Comparison of ENCODE assay signal across 14 mouse cellular contexts in genomic region chr10:95731001-95731400, GRCm38 (mm10). TPM values are rescaled to one million over a fixed set of nuclear protein-coding genes. Genes with fewer than 3 reads are reported as not detected.
"Had no signal": no experiment of that assay in that cellular context is flagged by ENCODE, and none has a peak within 500 bp of the region (broad histone marks: within the 10 kb centered on the region; RNA-seq: fewer than 3 reads in every experiment).

No protein-coding gene starts in this region.

- H3K9me3 ChIP-seq: limb, embryonic 15.5 days; liver, embryonic 12.5 days; midbrain, embryonic 15.5 days; neural tube, embryonic 12.5 days had no signal

- H3K36me3 ChIP-seq: limb, embryonic 15.5 days; liver, embryonic 12.5 days; midbrain, embryonic 15.5 days; neural tube, embryonic 12.5 days had no signal

- ATAC-seq: intestine, postnatal 0 days; liver, embryonic 12.5 days; midbrain, embryonic 15.5 days had no signal

- H3K9ac ChIP-seq: limb, embryonic 15.5 days; liver, embryonic 12.5 days; lung, embryonic 14.5 days; midbrain, embryonic 15.5 days; neural tube, embryonic 12.5 days had no signal

- DNase-seq: kidney, adult 9 months; layer of hippocampus, postnatal 36 days; lung, embryonic 14.5 days; lung, postnatal 10 days; lung, postnatal 4 days; thymus, postnatal 4 days had no signal

- H3K4me1 ChIP-seq: liver, embryonic 12.5 days; midbrain, embryonic 15.5 days had no signal

- H3K4me3 ChIP-seq: limb, embryonic 15.5 days; liver, embryonic 12.5 days; megakaryocyte, embryonic 14.5 days; midbrain, embryonic 15.5 days; neural tube, embryonic 12.5 days had no signal

- H3K27ac ChIP-seq: liver, embryonic 12.5 days; midbrain, embryonic 15.5 days; neural tube, embryonic 12.5 days had no signal

- H3K27me3 ChIP-seq: limb, embryonic 15.5 days; liver, embryonic 12.5 days; midbrain, embryonic 15.5 days; neural tube, embryonic 12.5 days had no signal

- H3K4me2 ChIP-seq: limb, embryonic 15.5 days; liver, embryonic 12.5 days; lung, embryonic 14.5 days; midbrain, embryonic 11.5 days; midbrain, embryonic 15.5 days; neural tube, embryonic 12.5 days had no signal

RNA-seq across cellular contexts. Expression of gene Anapc15-ps, which starts 57.8 kb away (rescaled TPM):
- polyA plus RNA-seq: intestine, postnatal 0 days; limb, embryonic 15.5 days; liver, embryonic 12.5 days; liver, embryonic 16.5 days; lung, embryonic 14.5 days; midbrain, embryonic 11.5 days; midbrain, embryonic 15.5 days; neural tube, embryonic 12.5 days had no signal
